Mouse (Mus musculus) small intestine, adult 2 months (tissue): ENCODE measurements around the gene Trank1.

Experiments used
- CTCF ChIP-seq: fragments of 200-500 bp; IDR thresholded peaks from 2 replicates; pipeline ENCODE4 v1.5.1; 2012; ENCODE audit warnings: low read depth, mild to moderate bottlenecking, control low read depth, inconsistent platforms, low read length, moderate library complexity, mixed read lengths; ENCODE audit not compliant: insufficient replicate concordance, insufficient read length; ENCODE audit errors: extremely low read depth
- POLR2A ChIP-seq: fragments of 200-500 bp; IDR thresholded peaks from 2 replicates; pipeline ENCODE4 v1.6.1; 2012; ENCODE audit warnings: low read depth, mild to moderate bottlenecking, control low read depth, inconsistent platforms, low read length, moderate library complexity

- no peak for TF ChIP-seq CTCF
- TF ChIP-seq POLR2A = no peak
These were observed 116.5 kb downstream of the Trank1 start for GRCm38 (mm10) chr9:111427891-111428555.
